Mouse (Mus musculus) kidney, embryonic 14.5 days (tissue): ENCODE results near the gene Nfib. TPM values are rescaled to one million over a fixed set of nuclear protein-coding genes. Genes with fewer than 3 reads are reported as not detected.
A peak's percentile ranks its signal among the peaks of the same experiment; 100 is the strongest.

ENCODE experiments used
- ATAC-seq: fragments of 200-750 bp; cut with Nextera tagmentation; 2 replicates; pipeline ENCODE4 v1.8.0; 2017; ENCODE audit warnings: moderate number of reproducible peaks, mild to moderate bottlenecking, moderate TSS enrichment, moderate library complexity; ENCODE audit not compliant: low FRiP score, low TSS enrichment
- H3K27ac ChIP-seq: fragments of 300-500 bp; sonication (generic); 2 replicates; pipeline ENCODE4 v1.5.1; 2014; ENCODE audit warnings: low read depth, mild to moderate bottlenecking, low read length, moderate library complexity, mixed read lengths
- H3K27me3 ChIP-seq: fragments of 300-500 bp; sonication (generic); 2 replicates; pipeline ENCODE4 v1.6.1; 2014; ENCODE audit warnings: mild to moderate bottlenecking, low read length; ENCODE audit not compliant: control insufficient read depth, insufficient read depth
- H3K36me3 ChIP-seq: fragments of 300-500 bp; sonication (generic); 2 replicates; pipeline ENCODE4 v1.6.1; 2014; ENCODE audit warnings: low read length, mixed read lengths; ENCODE audit not compliant: control insufficient read depth, insufficient read depth
- H3K4me1 ChIP-seq: fragments of 300-500 bp; sonication (generic); 2 replicates; pipeline ENCODE4 v1.6.1; 2014; ENCODE audit warnings: low read length, mixed read lengths; ENCODE audit not compliant: control insufficient read depth, insufficient read depth
- H3K4me2 ChIP-seq: fragments of 300-500 bp; sonication (generic); replicated peaks from 2 replicates; pipeline ENCODE4 v1.6.1; 2014; ENCODE audit warnings: low read depth, mild to moderate bottlenecking, low read length
- H3K4me3 ChIP-seq: fragments of 300-500 bp; sonication (generic); 2 replicates; pipeline ENCODE4 v1.5.1; 2014; ENCODE audit warnings: mild to moderate bottlenecking, low read length
- H3K9ac ChIP-seq: fragments of 300-500 bp; sonication (generic); 2 replicates; pipeline ENCODE4 v1.6.1; 2014; ENCODE audit warnings: low read depth, mild to moderate bottlenecking, low read length, moderate library complexity
- H3K9me3 ChIP-seq: fragments of 300-500 bp; sonication (generic); 2 replicates; pipeline ENCODE4 v1.6.1; 2016; ENCODE audit warnings: low read length; ENCODE audit not compliant: control insufficient read depth
- WGBS: fragments of 180-500 bp; shearing (Covaris S2); extraction: QIAGEN DNeasy Blood & Tissue Kit; methylation state at CpG from one replicate; pipeline ENCODE4 v1.1.7; 2014; 5-methylcytosine and 5-hydroxymethylcytosine counted together
- polyA plus RNA-seq: library from polyadenylated mRNA; unstranded; fragments of >200 nt; fragmentation: Nextera tagmentation; extraction: Ambion mirVana; gene quantifications from 2 replicates; pipeline ENCODE4 v1.2.1, GENCODE M21; 2014

The Nfib gene
- polyA plus RNA-seq, 1 experiment from 2014 or later: 36.0 TPM

DNA sequence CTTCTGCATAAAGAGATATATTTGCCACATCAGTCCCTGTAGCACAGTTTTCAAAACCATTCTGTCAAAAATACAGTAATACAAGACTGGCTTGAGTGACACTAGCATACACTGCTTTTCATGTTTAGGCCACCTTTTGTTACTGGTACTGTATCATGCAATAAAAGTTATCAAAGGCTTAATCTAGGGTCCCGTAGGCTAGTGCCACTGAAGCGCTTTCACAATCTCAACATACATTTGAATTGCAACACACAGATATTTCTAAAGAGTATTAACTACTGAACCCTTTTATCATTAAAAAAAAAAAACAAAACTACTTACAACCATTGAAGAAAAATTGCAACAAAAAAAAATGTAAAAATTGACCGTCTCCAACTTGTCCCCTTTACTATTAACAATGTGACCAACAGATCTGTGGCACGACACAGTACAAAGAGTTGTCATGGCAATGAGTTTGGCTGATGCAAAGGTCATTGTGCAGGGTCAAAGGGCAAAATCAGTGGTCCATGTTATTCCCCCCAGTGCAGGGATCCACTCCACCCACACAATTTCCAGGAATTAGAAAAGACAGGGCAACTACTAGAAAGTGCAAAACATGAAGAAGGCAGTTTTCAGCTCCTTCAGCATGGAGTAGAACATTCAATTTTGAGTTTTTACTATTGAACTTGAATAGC is 414.2 kb downstream of the Nfib start:
- Histone ChIP-seq H3K36me3 (no peaks in the 10 kb centered on the region), H3K4me3 (no peak overlapping the region), H3K27ac (no peak overlapping the region), H3K27me3 (no peaks in the 10 kb centered on the region), H3K4me1 (0 out of 2 replicates have a peak, but pooled peaks cover 4% of the 10 kb centered on the region), H3K9me3 (no peaks in the 10 kb centered on the region), H3K4me2 (no peak overlapping the region), H3K9ac (no peak overlapping the region)
- 64% methylated on average over 4 of the region's 4 CpGs for WGBS
- no peak for ATAC-seq

- Histone ChIP-seq H3K27ac (no peak overlapping the region), H3K4me3 (no peak overlapping the region), H3K27me3 (no peaks in the 10 kb centered on the region), H3K9me3 (no peaks in the 10 kb centered on the region), H3K4me1 (0 out of 2 replicates have a peak, but pooled peaks cover 4% of the 10 kb centered on the region), H3K9ac (no peak overlapping the region), H3K4me2 (no peak overlapping the region), H3K36me3 (no peaks in the 10 kb centered on the region)
- ATAC-seq: no peak
- WGBS: 71% methylated on average over 9 of the region's 9 CpGs
Observed at GRCm38 (mm10) chr4:82290623-82291022, 414.9 kb downstream of the Nfib start.

DNA sequence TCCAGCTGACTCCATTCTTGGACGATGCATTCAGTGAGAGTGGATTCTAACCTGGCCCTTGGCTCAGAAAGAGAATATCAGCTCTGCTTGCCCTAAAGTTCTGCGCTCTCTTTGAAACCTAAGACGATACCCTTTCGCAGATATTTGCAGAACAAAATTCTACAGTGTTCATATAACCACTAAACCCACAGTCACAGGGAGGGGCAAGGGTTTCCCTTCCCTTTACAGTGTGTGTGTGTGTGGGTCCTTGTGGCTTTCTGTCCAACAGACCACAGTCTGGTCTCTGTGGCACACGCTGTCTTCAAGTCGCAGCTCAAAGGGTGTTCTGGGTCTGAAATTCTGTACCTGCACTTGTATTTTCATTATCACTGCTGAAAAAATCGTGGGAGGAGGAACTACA is 416.0 kb downstream of the Nfib start:
- Histone ChIP-seq H3K36me3 (no peaks in the 10 kb centered on the region), H3K9ac (no peak overlapping the region), H3K9me3 (no peaks in the 10 kb centered on the region), H3K27me3 (no peaks in the 10 kb centered on the region), H3K4me1 (0 out of 2 replicates have a peak, but pooled peaks cover 4% of the 10 kb centered on the region), H3K4me3 (no peak overlapping the region), H3K4me2 (no peak overlapping the region), H3K27ac (no peak overlapping the region)
- ATAC-seq: no peak
- WGBS: 64% methylated on average over 7 of the region's 7 CpGs

DNA sequence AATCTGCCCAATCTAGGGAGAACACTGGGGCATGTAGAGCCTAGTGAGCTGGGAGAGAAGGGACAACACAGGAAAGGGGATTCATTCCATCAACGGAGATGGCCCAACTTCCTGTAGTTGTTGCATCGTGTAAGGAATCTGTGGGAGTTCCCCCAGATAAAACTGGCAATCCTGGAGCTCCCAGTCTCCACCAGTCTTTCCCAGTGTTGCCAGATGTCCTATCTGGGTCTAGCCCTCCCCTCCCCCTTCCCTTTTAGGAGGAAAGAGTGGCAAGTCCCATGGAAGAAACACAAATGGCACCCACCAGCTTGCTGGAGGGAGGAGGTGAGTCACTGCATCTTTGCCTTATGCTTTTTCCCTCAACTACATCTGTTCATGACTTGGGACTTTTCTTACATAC is 417.4 kb downstream of the Nfib start:
- H3K36me3 ChIP-seq: no peaks in the 10 kb centered on the region
- no peak overlapping the region for H3K27ac ChIP-seq
- H3K9me3 ChIP-seq: no peaks in the 10 kb centered on the region
- no peak overlapping the region for H3K4me2 ChIP-seq
- H3K27me3 ChIP-seq: no peaks in the 10 kb centered on the region
- no peak overlapping the region for H3K4me3 ChIP-seq
- H3K9ac ChIP-seq: no peak overlapping the region
- 61% methylated on average over 2 of the region's 2 CpGs for WGBS
- 0 out of 2 replicates have a peak, but pooled peaks cover 4% of the 10 kb centered on the region for H3K4me1 ChIP-seq
- no peak for ATAC-seq

GRCm38 (mm10) chr4:82287454-82287853 is 418.1 kb downstream of the Nfib start:
- Histone ChIP-seq H3K9ac (no peak overlapping the region), H3K27me3 (no peaks in the 10 kb centered on the region), H3K9me3 (no peaks in the 10 kb centered on the region), H3K27ac (no peak overlapping the region), H3K36me3 (no peaks in the 10 kb centered on the region), H3K4me3 (no peak overlapping the region), H3K4me1 (0 out of 2 replicates have a peak, but pooled peaks cover 4% of the 10 kb centered on the region), H3K4me2 (no peak overlapping the region)
- 84% methylated on average over 2 of the region's 2 CpGs for WGBS
- no peak for ATAC-seq

DNA sequence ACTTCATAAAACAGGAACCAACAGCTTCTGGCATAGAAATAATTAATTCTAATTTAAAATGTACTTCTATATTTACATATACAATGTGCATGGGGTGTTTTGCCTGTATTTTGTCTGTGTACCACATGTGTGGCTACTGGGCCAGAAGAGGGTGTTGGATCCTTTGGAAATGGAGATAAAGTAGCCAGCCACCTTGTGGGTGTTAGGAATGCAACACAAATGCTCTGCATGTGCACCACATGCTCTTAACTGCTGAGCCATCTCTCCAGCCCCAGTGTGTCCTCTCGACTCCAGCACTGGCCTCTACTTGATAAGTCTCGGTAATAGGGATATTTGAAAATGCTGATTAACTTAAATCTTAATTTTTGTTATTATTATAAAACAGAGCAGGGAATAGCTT is 418.6 kb downstream of the Nfib start:
- 0 out of 2 replicates have a peak, but pooled peaks cover 4% of the 10 kb centered on the region for H3K4me1 ChIP-seq
- no peak overlapping the region for H3K4me3 ChIP-seq
- H3K36me3 ChIP-seq: no peaks in the 10 kb centered on the region
- WGBS: 93% methylated on average over 2 of the region's 2 CpGs
- H3K9me3 ChIP-seq: no peaks in the 10 kb centered on the region
- no peaks in the 10 kb centered on the region for H3K27me3 ChIP-seq
- ATAC-seq: no peak
- H3K27ac ChIP-seq: no peak overlapping the region
- no peak overlapping the region for H3K9ac ChIP-seq
- no peak overlapping the region for H3K4me2 ChIP-seq

DNA sequence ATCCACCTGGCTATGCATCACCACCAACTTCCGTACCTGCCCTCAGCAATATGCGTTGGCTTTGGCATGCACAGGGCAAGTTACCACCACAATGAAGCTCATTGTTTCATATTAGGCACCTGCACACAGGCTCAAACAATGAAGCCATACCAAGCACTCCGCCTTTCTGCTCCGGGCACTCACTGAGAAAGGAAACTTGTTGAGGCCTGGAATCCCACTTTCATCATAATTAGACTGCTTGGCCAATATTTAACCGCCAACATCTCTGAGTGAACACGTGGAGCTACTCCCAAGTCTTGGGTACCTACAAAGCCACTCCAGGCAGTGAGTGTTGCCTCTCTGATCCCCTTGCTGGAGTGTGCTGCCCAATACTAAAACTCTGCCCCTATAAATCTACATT is 422.0 kb downstream of the Nfib start:
- Histone ChIP-seq H3K9ac (no peak overlapping the region), H3K36me3 (no peaks in the 10 kb centered on the region), H3K4me3 (no peak overlapping the region), H3K4me1 (no peaks in the 10 kb centered on the region), H3K4me2 (no peak overlapping the region), H3K27me3 (no peaks in the 10 kb centered on the region), H3K27ac (no peak overlapping the region), H3K9me3 (no peaks in the 10 kb centered on the region)
- 0 out of 2 replicates have a peak, but pooled peaks have one; percentile 39 for ATAC-seq
- 68% methylated on average over 6 of the region's 6 CpGs for WGBS

- Histone ChIP-seq H3K27me3 (no peaks in the 10 kb centered on the region), H3K4me1 (peaks cover 3% of the 10 kb centered on the region; the same call in 1 of the 2 replicates), H3K4me3 (no peak overlapping the region), H3K9ac (no peak overlapping the region), H3K4me2 (no peak overlapping the region), H3K27ac (no peak overlapping the region), H3K36me3 (no peaks in the 10 kb centered on the region), H3K9me3 (no peaks in the 10 kb centered on the region)
- 49% methylated on average over 2 of the region's 2 CpGs for WGBS
- no peak for ATAC-seq
Observed at GRCm38 (mm10) chr4:82275996-82276395, 429.6 kb downstream of the Nfib start.

DNA sequence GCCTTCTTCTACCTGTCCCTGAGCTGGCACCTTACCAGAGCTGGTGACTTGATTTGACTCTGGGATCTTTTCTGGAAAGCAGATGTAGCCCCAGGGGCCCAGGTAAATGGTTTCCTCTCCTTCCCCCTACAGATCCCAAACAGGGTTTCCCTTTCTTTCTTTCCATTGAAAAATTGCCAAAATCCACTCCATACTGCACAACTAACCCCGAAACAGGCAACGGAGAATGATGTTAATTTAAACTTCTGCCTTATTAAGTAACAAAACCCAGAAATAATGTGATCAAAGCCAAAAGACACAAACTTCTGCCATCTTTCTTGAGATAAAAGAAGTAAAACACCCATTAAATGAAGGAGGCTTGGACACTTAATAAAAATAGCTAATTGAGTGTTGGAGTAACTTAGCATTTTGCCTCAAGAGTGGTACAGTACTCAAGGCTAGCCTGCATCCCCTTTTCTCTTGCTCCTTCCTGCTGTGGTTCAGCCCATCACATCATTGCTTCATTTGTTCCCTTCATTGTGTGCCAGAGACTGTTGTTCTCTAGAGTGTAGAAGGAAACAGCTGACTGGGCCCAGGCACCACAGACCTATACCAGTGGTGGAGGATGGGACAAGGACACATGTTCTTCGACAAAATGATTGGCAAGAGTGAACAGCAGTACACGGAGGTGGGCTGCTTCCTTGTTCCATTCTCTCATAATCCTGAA is 432.3 kb downstream of the Nfib start:
- Histone ChIP-seq H3K27me3 (no peaks in the 10 kb centered on the region), H3K9ac (no peak overlapping the region), H3K4me3 (no peak overlapping the region), H3K4me1 (peaks cover 4% of the 10 kb centered on the region; the same call in 1 of the 2 replicates), H3K36me3 (no peaks in the 10 kb centered on the region), H3K27ac (0 out of 2 replicates have a peak overlapping the region, but pooled peaks have one; percentile 9), H3K9me3 (no peaks in the 10 kb centered on the region), H3K4me2 (no peak overlapping the region)
- WGBS: 88% methylated on average over 4 of the region's 4 CpGs
- no peak for ATAC-seq
